Mouse (Mus musculus): ENCODE measurements around the gene Tent2.

- TF ChIP-seq POLR2A (IDR thresholded peaks at IDR 0.05; ENCODE audit: insufficient read depth, low read depth, low read length) = no peak
- TF ChIP-seq EP300 (IDR thresholded peaks at IDR 0.05; ENCODE audit: insufficient read depth, low read depth, low read length) = no peak
- no peak for TF ChIP-seq CTCF (IDR thresholded peaks at IDR 0.05)
Measured at GRCm38 (mm10) chr13:93188738-93189137, 3.4 kb downstream of the Tent2 start.

Data from heart, adult 2 months (tissue).